Mouse (Mus musculus): Measurements from ENCODE around the gene Slc23a2. TPM values are rescaled to one million over a fixed set of nuclear protein-coding genes. Genes with fewer than 3 reads are reported as not detected.

Slc23a2 gene
- 100 to 1,000 TPM; 142 to 162 TPM for total RNA-seq (2021)
- long read RNA-seq, experiment 1, full-length matches to known transcripts = 40 of 79 reads
- long read RNA-seq, experiment 1, partial matches to known transcripts = 6 of 79 reads
- long read RNA-seq, experiment 1, other reads (novel, unspliced or antisense) = 33 of 79 reads
- long read RNA-seq, experiment 2, full-length matches to known transcripts = 28 of 61 reads
- long read RNA-seq, experiment 2, partial matches to known transcripts = 6 of 61 reads
- long read RNA-seq, experiment 2, other reads (novel, unspliced or antisense) = 27 of 61 reads

GRCm38 (mm10) chr2:132144971-132145691 is at the start of gene Slc23a2:
TSS of gene Slc23a2 (minus strand) at chr2:132145108.
- Histone ChIP-seq H3K27ac (peak within 1 kb of the TSS; percentile 92), H3K4me3 (peak within 1 kb of the TSS; percentile 93)
- intact Hi-C loops (cut with DNase I) = loop anchor here (2.0 kb wide), 2 partner anchors 76 to 96 kb away; no protein-coding TSS in a partner anchor
- DNase-seq (ENCODE audit: extremely low spot score in 1 of 2, low spot score in 2 of 2) = peak; percentile 52 to 53
- no peak for TF ChIP-seq CTCF (IDR thresholded peaks at IDR 0.05)

- no peak overlapping the region for H3K27ac ChIP-seq
- no peak for TF ChIP-seq CTCF (IDR thresholded peaks at IDR 0.05)
- DNase-seq (ENCODE audit: extremely low spot score in 1 of 2, low spot score in 2 of 2) = no peak
- intact Hi-C loops (cut with DNase I) = no loop called here
- H3K4me3 ChIP-seq = no peak overlapping the region
Observed at GRCm38 (mm10) chr2:132190602-132191161, 45.8 kb upstream of the Slc23a2 start.

DNA sequence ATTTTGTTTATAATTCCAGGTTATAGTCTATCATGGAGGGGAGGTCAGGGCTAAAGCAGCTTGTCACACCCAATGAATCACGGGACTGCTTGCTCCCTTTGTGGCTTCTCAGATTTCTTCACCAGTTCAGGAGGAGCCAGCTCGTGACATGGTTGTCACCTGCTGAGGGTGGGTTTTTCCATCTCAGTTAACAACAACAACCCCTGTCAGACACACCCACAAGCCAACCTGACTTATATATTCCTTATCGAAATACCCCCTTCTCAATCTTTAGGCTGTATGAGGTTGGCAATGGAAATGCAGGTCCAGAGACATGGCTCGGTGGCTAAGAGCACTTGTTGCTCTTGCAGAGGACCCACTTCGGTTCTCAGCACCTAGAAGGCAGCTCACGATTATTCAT is 39.0 kb upstream of the Slc23a2 start:
- intact Hi-C loops (cut with DNase I) = no loop called here
- no peak for DNase-seq (ENCODE audit: extremely low spot score in 1 of 2, low spot score in 2 of 2)
- H3K27ac ChIP-seq = no peak overlapping the region
- H3K4me3 ChIP-seq = no peak overlapping the region
- TF ChIP-seq CTCF (IDR thresholded peaks at IDR 0.05) = no peak

- TF ChIP-seq CTCF (IDR thresholded peaks at IDR 0.05) = no peak
- intact Hi-C loops (cut with DNase I) = no loop called here
- no peak for DNase-seq (ENCODE audit: extremely low spot score in 1 of 2, low spot score in 2 of 2)
- no peak overlapping the region for H3K27ac ChIP-seq
- no peak overlapping the region for H3K4me3 ChIP-seq
Observed at GRCm38 (mm10) chr2:132180463-132181205, 35.7 kb upstream of the Slc23a2 start.

DNA sequence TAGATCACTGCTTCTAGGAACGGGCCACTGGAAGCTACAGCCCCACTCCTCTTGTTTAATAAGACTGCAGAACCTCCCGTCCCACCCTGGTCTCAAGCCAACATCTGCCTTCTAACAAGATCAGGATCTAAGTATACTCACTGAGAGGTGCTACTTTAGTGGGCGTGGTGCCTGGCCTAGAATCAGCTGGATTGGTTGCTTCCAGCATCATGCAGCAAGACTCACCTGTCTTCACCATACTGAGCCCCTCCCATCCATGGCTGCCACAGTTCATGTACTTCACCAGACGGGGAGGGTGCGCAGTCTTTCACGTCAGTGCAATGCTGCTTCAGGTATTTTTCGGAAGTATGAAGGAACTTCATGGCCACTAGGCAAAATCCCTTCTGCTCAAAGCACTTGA is 34.5 kb upstream of the Slc23a2 start:
- intact Hi-C loops (cut with DNase I) = no loop called here
- no peak for TF ChIP-seq CTCF (IDR thresholded peaks at IDR 0.05)
- no peak for DNase-seq (ENCODE audit: extremely low spot score in 1 of 2, low spot score in 2 of 2)
- no peak overlapping the region for H3K27ac ChIP-seq
- no peak overlapping the region for H3K4me3 ChIP-seq

DNA sequence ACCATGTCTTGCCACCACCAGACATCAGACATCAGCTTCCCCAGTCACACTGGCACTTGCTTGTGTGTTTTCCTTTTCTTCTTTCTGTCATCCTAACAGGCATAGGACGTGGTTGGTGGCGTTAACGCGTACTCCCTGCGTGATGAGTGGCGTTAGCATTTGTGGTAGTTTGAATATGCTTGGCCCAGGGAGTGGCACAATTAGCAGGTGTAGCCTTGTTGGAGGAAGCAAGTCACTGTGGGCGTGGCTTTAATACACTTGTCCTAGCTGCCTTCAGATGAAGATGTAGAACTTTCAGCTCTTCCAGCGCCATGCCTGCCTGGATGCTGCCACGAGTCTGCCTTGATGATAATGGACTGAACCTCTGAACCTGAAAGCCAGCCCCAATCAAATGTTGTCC is 32.5 kb upstream of the Slc23a2 start:
- TF ChIP-seq CTCF (IDR thresholded peaks at IDR 0.05) = no peak
- no peak for DNase-seq (ENCODE audit: extremely low spot score in 1 of 2, low spot score in 2 of 2)
- intact Hi-C loops (cut with DNase I) = no loop called here
- no peak overlapping the region for H3K27ac ChIP-seq
- H3K4me3 ChIP-seq = no peak overlapping the region

DNA sequence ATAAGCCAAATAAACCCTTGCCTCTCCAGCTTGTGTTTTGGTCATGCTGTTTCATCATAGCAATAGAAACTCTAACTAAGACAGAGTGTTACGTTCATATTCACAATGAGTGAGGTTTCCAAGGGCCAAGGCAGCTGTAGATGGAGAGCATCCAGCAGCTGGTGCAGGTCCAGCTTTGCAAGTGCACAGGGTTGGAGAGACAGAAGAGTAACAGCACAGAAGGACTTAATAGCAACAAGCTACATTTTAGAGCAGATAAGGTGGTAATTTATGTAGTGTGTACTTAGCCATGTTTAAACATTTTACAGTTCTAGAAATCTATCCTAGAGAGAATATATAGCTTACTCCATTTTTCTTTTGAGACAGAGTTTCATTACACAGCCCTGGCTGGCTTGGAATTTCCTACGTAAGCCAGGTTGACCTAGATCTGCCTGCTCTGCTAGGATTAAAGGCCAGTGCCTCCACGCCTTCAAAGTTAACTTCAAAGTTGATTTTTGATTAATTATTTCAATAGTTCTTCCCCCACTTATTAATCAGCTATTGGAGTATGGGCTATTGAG is 31.5 kb upstream of the Slc23a2 start:
- DNase-seq (ENCODE audit: extremely low spot score in 1 of 2, low spot score in 2 of 2) = no peak
- no peak overlapping the region for H3K27ac ChIP-seq
- no peak overlapping the region for H3K4me3 ChIP-seq
- intact Hi-C loops (cut with DNase I) = no loop called here
- no peak for TF ChIP-seq CTCF (IDR thresholded peaks at IDR 0.05)

DNA sequence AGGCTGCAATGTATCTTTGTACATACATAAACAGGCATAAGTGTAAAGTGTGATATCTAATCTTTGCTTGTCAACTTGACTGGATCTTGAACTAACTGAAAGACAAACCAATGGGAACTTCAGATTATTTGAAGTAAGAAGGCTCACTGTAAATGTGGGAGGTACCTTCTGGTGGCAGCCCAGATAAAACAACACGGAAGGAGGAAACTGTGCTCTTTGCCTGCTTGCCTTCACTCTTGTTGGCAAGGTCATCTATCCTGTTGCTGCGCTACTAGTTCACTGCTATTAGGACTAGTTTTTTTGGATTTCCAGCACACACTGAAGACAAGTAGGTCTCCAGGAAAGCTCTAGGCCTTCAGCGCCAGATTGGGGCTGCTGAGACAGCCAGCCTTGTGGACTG is 29.1 kb upstream of the Slc23a2 start:
- no peak for DNase-seq (ENCODE audit: extremely low spot score in 1 of 2, low spot score in 2 of 2)
- TF ChIP-seq CTCF (IDR thresholded peaks at IDR 0.05) = no peak
- intact Hi-C loops (cut with DNase I) = no loop called here
- Histone ChIP-seq H3K4me3 (no peak overlapping the region), H3K27ac (no peak overlapping the region)

- TF ChIP-seq CTCF (IDR thresholded peaks at IDR 0.05) = no peak
- no peak overlapping the region for H3K4me3 ChIP-seq
- H3K27ac ChIP-seq = no peak overlapping the region
- DNase-seq (ENCODE audit: extremely low spot score in 1 of 2, low spot score in 2 of 2) = no peak
- intact Hi-C loops (cut with DNase I) = no loop called here
Observed at GRCm38 (mm10) chr2:132171939-132172338, 27.0 kb upstream of the Slc23a2 start.

- TF ChIP-seq CTCF (IDR thresholded peaks at IDR 0.05) = no peak
- intact Hi-C loops (cut with DNase I) = no loop called here
- no peak for DNase-seq (ENCODE audit: extremely low spot score in 1 of 2, low spot score in 2 of 2)
- H3K27ac ChIP-seq = peak overlapping the region; percentile 28; the same call in 1 of the 2 replicates
- H3K4me3 ChIP-seq = no peak overlapping the region
Observed at GRCm38 (mm10) chr2:132169150-132169549, 24.2 kb upstream of the Slc23a2 start.

- intact Hi-C loops (cut with DNase I) = no loop called here
- no peak for DNase-seq (ENCODE audit: extremely low spot score in 1 of 2, low spot score in 2 of 2)
- Histone ChIP-seq H3K4me3 (no peak overlapping the region), H3K27ac (no peak overlapping the region)
- no peak for TF ChIP-seq CTCF (IDR thresholded peaks at IDR 0.05)
Observed at GRCm38 (mm10) chr2:132163626-132164025, 18.7 kb upstream of the Slc23a2 start.

Data from left cerebral cortex, adult 2 months (tissue).